Mouse (Mus musculus): ENCODE measurements around the gene 4931406C07Rik. TPM values are rescaled to one million over a fixed set of nuclear protein-coding genes. Genes with fewer than 3 reads are reported as not detected.
"Not testable (repeated sequence)": the region's sequence is repeated elsewhere in the genome, so short reads cannot be mapped to it uniquely, and the experiment has no call there.

The 4931406C07Rik gene
- polyA plus RNA-seq, 1 experiment from 2014 or later: 13.8 TPM

GRCm38 (mm10) chr9:15308254-15308653 lies 2.0 kb upstream of the 4931406C07Rik start:
- H3K4me3 ChIP-seq: no peak overlapping the region
- H3K4me2 ChIP-seq (replicated peaks): no peak overlapping the region
- no peak overlapping the region for H3K9ac ChIP-seq (replicated peaks)
- ATAC-seq (replicated peaks): no peak
- H3K9me3 ChIP-seq: no peaks in the 10 kb centered on the region
- H3K27me3 ChIP-seq: no peaks in the 10 kb centered on the region
- 47% methylated on average over 2 of the region's 2 CpGs for WGBS
- H3K4me1 ChIP-seq: peaks cover 40% of the 10 kb centered on the region
- no peak overlapping the region for H3K27ac ChIP-seq (replicated peaks)
- peaks cover 42% of the 10 kb centered on the region for H3K36me3 ChIP-seq

GRCm38 (mm10) chr9:15307257-15307656 lies 1.0 kb upstream of the 4931406C07Rik start:
- no peaks in the 10 kb centered on the region for H3K9me3 ChIP-seq
- H3K4me3 ChIP-seq: peak overlapping the region; percentile 98
- peak overlapping the region; percentile 68 for H3K4me2 ChIP-seq (replicated peaks)
- H3K27me3 ChIP-seq: no peaks in the 10 kb centered on the region
- no peak for ATAC-seq (replicated peaks)
- H3K9ac ChIP-seq (replicated peaks): peak overlapping the region; percentile 94
- no peak overlapping the region for H3K27ac ChIP-seq (replicated peaks)
- peaks cover 35% of the 10 kb centered on the region for H3K36me3 ChIP-seq
- whole genome bisulfite sequencing: 9% methylated on average over 6 of the region's 6 CpGs
- peaks cover 40% of the 10 kb centered on the region for H3K4me1 ChIP-seq

GRCm38 (mm10) chr9:15305503-15306397 lies 498 bp downstream of the 4931406C07Rik start, which contains the start of gene Taf1d:
TSS of gene Taf1d (plus strand) at chr9:15306214.
- peak; percentile 98 for ATAC-seq (replicated peaks)
- Histone ChIP-seq H3K9me3 (no peaks in the 10 kb centered on the region), H3K27ac (replicated peaks) (peak within 1 kb of the TSS; percentile 92), H3K36me3 (peaks cover 24% of the 10 kb centered on the region), H3K27me3 (no peaks in the 10 kb centered on the region), H3K4me2 (replicated peaks) (peak within 1 kb of the TSS; percentile 68), H3K4me1 (peaks cover 43% of the 10 kb centered on the region), H3K4me3 (peak within 1 kb of the TSS; percentile 98), H3K9ac (replicated peaks) (peak within 1 kb of the TSS; percentile 94)
- 13% methylated on average over 45 of the region's 45 CpGs for WGBS

- Histone ChIP-seq H3K27ac (replicated peaks) (no peak overlapping the region), H3K4me2 (replicated peaks) (no peak overlapping the region), H3K4me3 (no peak overlapping the region), H3K36me3 (no peaks in the 10 kb centered on the region), H3K4me1 (peaks cover 26% of the 10 kb centered on the region), H3K9me3 (no peaks in the 10 kb centered on the region), H3K9ac (replicated peaks) (no peak overlapping the region), H3K27me3 (no peaks in the 10 kb centered on the region)
- no peak for ATAC-seq (replicated peaks)
- 72% methylated on average over 2 of the region's 2 CpGs for WGBS
Measured at GRCm38 (mm10) chr9:15302881-15303280, 3.4 kb downstream of the 4931406C07Rik start.

GRCm38 (mm10) chr9:15302006-15302405 lies 4.2 kb downstream of the 4931406C07Rik start:
- ATAC-seq (replicated peaks); H3K36me3 ChIP-seq; H3K9ac ChIP-seq (replicated peaks); H3K9me3 ChIP-seq; H3K27me3 ChIP-seq; H3K4me2 ChIP-seq (replicated peaks); H3K27ac ChIP-seq (replicated peaks); H3K4me3 ChIP-seq: not testable (repeated sequence)
- 79% methylated on average over 6 of the region's 6 CpGs for WGBS
- H3K4me1 ChIP-seq: peaks cover 18% of the 10 kb centered on the region

- Histone ChIP-seq H3K4me2 (replicated peaks) (no peak overlapping the region), H3K36me3 (no peaks in the 10 kb centered on the region), H3K27me3 (no peaks in the 10 kb centered on the region), H3K27ac (replicated peaks) (0 out of 2 replicates have a peak overlapping the region, but pooled peaks have one; percentile 3), H3K4me3 (no peak overlapping the region), H3K4me1 (peaks cover 13% of the 10 kb centered on the region), H3K9me3 (no peaks in the 10 kb centered on the region), H3K9ac (replicated peaks) (no peak overlapping the region)
- ATAC-seq (replicated peaks): no peak
- 49% methylated on average over 6 of the region's 6 CpGs for WGBS
Measured at GRCm38 (mm10) chr9:15301399-15301798, 4.8 kb downstream of the 4931406C07Rik start.

- H3K27ac ChIP-seq (replicated peaks): no peak overlapping the region
- no peak overlapping the region for H3K4me3 ChIP-seq
- no peak for ATAC-seq (replicated peaks)
- 86% methylated on average over 5 of the region's 5 CpGs for WGBS
- H3K4me2 ChIP-seq (replicated peaks): no peak overlapping the region
- H3K36me3 ChIP-seq: no peaks in the 10 kb centered on the region
- no peaks in the 10 kb centered on the region for H3K9me3 ChIP-seq
- H3K4me1 ChIP-seq: peaks cover 7% of the 10 kb centered on the region
- no peaks in the 10 kb centered on the region for H3K27me3 ChIP-seq
- no peak overlapping the region for H3K9ac ChIP-seq (replicated peaks)
Measured at GRCm38 (mm10) chr9:15300056-15300455, 6.2 kb downstream of the 4931406C07Rik start.

GRCm38 (mm10) chr9:15298451-15298850 lies 7.8 kb downstream of the 4931406C07Rik start:
- H3K9ac ChIP-seq (replicated peaks): no peak overlapping the region
- no peaks in the 10 kb centered on the region for H3K9me3 ChIP-seq
- no peaks in the 10 kb centered on the region for H3K27me3 ChIP-seq
- no peak overlapping the region for H3K27ac ChIP-seq (replicated peaks)
- no peak overlapping the region for H3K4me3 ChIP-seq
- 84% methylated on average over 2 of the region's 2 CpGs for WGBS
- no peak for ATAC-seq (replicated peaks)
- H3K36me3 ChIP-seq: no peaks in the 10 kb centered on the region
- no peak overlapping the region for H3K4me2 ChIP-seq (replicated peaks)
- H3K4me1 ChIP-seq: peaks cover 4% of the 10 kb centered on the region; the same call in 1 of the 2 replicates

GRCm38 (mm10) chr9:15297112-15297511 lies 9.1 kb downstream of the 4931406C07Rik start:
- Histone ChIP-seq H3K4me1 (peaks cover 4% of the 10 kb centered on the region; the same call in 1 of the 2 replicates), H3K27ac (replicated peaks) (no peak overlapping the region), H3K4me3 (no peak overlapping the region), H3K4me2 (replicated peaks) (no peak overlapping the region), H3K36me3 (no peaks in the 10 kb centered on the region), H3K9me3 (no peaks in the 10 kb centered on the region), H3K9ac (replicated peaks) (no peak overlapping the region), H3K27me3 (no peaks in the 10 kb centered on the region)
- no peak for ATAC-seq (replicated peaks)
- 86% methylated on average over 7 of the region's 7 CpGs for whole genome bisulfite sequencing

GRCm38 (mm10) chr9:15289251-15289650 lies 17.0 kb downstream of the 4931406C07Rik start:
- H3K4me3 ChIP-seq: no peak overlapping the region
- H3K4me2 ChIP-seq (replicated peaks): no peak overlapping the region
- no peaks in the 10 kb centered on the region for H3K4me1 ChIP-seq
- no peaks in the 10 kb centered on the region for H3K9me3 ChIP-seq
- peaks cover 8% of the 10 kb centered on the region; the same call in 1 of the 2 replicates for H3K36me3 ChIP-seq
- no peaks in the 10 kb centered on the region for H3K27me3 ChIP-seq
- H3K9ac ChIP-seq (replicated peaks): no peak overlapping the region
- WGBS: 93% methylated on average over 6 of the region's 6 CpGs
- no peak for ATAC-seq (replicated peaks)
- no peak overlapping the region for H3K27ac ChIP-seq (replicated peaks)

- no peaks in the 10 kb centered on the region for H3K4me1 ChIP-seq
- H3K4me2 ChIP-seq (replicated peaks): no peak overlapping the region
- 92% methylated on average over 3 of the region's 3 CpGs for WGBS
- no peak overlapping the region for H3K9ac ChIP-seq (replicated peaks)
- peaks cover 8% of the 10 kb centered on the region; the same call in 1 of the 2 replicates for H3K36me3 ChIP-seq
- H3K9me3 ChIP-seq: no peaks in the 10 kb centered on the region
- no peak overlapping the region for H3K4me3 ChIP-seq
- H3K27ac ChIP-seq (replicated peaks): no peak overlapping the region
- ATAC-seq (replicated peaks): no peak
- H3K27me3 ChIP-seq: no peaks in the 10 kb centered on the region
Measured at GRCm38 (mm10) chr9:15288402-15288801, 17.8 kb downstream of the 4931406C07Rik start.

GRCm38 (mm10) chr9:15287846-15288245 lies 18.4 kb downstream of the 4931406C07Rik start:
- no peak overlapping the region for H3K4me3 ChIP-seq
- WGBS: 44% methylated on average over 6 of the region's 6 CpGs
- ATAC-seq (replicated peaks): no peak

More at GRCm38 (mm10) chr9:15287846-15288245, 18.4 kb downstream of the 4931406C07Rik start:
- Histone ChIP-seq H3K9me3 (no peaks in the 10 kb centered on the region), H3K27ac (replicated peaks) (no peak overlapping the region), H3K27me3 (no peaks in the 10 kb centered on the region), H3K4me2 (replicated peaks) (no peak overlapping the region), H3K9ac (replicated peaks) (no peak overlapping the region), H3K4me1 (no peaks in the 10 kb centered on the region), H3K36me3 (peaks cover 8% of the 10 kb centered on the region; the same call in 1 of the 2 replicates)
